Mouse (Mus musculus): ENCODE data around the gene Ankef1.

DNA sequence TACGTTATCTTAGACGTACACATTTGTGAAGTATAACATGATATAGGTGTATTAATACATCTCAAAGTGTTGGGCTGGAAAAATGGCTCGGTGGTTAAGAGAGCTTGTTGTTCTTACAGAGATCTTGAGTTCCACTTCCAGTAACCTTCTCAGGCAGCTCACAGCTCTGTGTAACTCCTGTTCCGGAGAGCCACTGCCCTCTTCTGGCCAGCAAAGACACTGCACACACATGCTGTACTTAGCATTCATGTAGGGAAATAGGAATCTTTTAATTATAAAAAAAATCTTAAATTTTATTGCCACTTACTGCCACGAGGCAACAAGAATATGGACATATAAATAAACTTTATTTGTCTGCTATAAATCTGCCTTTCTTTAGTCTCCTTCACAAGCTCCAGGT, 56.3 kb downstream of the Ankef1 start:
- TF ChIP-seq FLI1 (IDR thresholded peaks at IDR 0.05; ENCODE audit: low read length) (no peak), GATA1 (IDR thresholded peaks at IDR 0.05; ENCODE audit: borderline replicate concordance, low read length) (no peak)

All from megakaryocyte, embryonic 14.5 days (primary cell).